Mouse (Mus musculus) erythroblast, embryonic 14.5 days (primary cell): ENCODE results near the gene Lmntd1. TPM values are rescaled to one million over a fixed set of nuclear protein-coding genes. Genes with fewer than 3 reads are reported as not detected.

Experiments used
- H3K27me3 ChIP-seq: 2 replicates; pipeline ENCODE4 v1.6.1; 2012; ENCODE audit warnings: inconsistent platforms; ENCODE audit not compliant: control insufficient read depth
- H3K36me3 ChIP-seq: 2 replicates; pipeline ENCODE4 v1.6.1; 2012; ENCODE audit warnings: mild to moderate bottlenecking, inconsistent platforms; ENCODE audit not compliant: control insufficient read depth
- H3K4me1 ChIP-seq: 2 replicates; pipeline ENCODE4 v1.6.1; 2012; ENCODE audit warnings: inconsistent platforms; ENCODE audit not compliant: control insufficient read depth
- H3K4me3 ChIP-seq: replicated peaks from 2 replicates; pipeline ENCODE3; 2012; ENCODE audit warnings: moderate library complexity, mild to moderate bottlenecking, inconsistent platforms
- H3K9me3 ChIP-seq: 2 replicates; pipeline ENCODE4 v1.6.1; 2012; ENCODE audit warnings: low read length, inconsistent platforms, mixed read lengths; ENCODE audit not compliant: control insufficient read depth
- GATA1 ChIP-seq: IDR thresholded peaks from 2 replicates; pipeline ENCODE4 v1.6.1; 2012; ENCODE audit warnings: low read length, inconsistent platforms, mixed read lengths
- TAL1 ChIP-seq: IDR thresholded peaks from 3 replicates; pipeline ENCODE4 v1.6.1; 2012; ENCODE audit warnings: low read length, inconsistent platforms, mixed read lengths
- polyA plus RNA-seq: library from polyadenylated mRNA; stranded (reverse); fragments of >175 nt; gene quantifications from 2 replicates; pipeline ENCODE4 v1.2.3, GENCODE M21; 2012

Gene Lmntd1
- polyA plus RNA-seq, 1 experiment, result not detected

DNA sequence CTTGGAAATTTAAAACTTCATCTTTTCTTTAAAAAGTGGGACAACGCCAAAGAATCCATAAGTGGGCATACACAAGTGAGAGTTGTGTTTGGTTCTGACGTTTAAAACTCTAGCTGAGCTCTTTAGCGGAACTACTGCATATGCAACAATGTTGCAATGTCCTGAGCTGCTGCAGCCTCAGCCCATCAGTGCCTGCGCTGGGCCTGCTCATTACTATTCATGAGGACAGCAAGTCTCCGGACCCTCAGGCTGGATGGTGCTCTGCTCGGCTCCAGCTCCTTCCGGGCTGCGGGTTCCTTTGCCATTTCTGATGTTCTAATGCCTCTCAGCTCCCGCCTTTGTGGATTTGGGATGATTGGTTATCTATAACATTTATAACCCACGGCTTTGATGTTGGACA lies 97.1 kb downstream of the Lmntd1 start:
- TF ChIP-seq GATA1 (no peak), TAL1 (no peak)
- H3K9me3 ChIP-seq, result peaks cover 9% of the 10 kb centered on the region
- H3K27me3 ChIP-seq, result no peaks in the 10 kb centered on the region
- H3K36me3 ChIP-seq, result no peaks in the 10 kb centered on the region
- H3K4me3 ChIP-seq, result no peak overlapping the region
- H3K4me1 ChIP-seq, result no peaks in the 10 kb centered on the region

DNA sequence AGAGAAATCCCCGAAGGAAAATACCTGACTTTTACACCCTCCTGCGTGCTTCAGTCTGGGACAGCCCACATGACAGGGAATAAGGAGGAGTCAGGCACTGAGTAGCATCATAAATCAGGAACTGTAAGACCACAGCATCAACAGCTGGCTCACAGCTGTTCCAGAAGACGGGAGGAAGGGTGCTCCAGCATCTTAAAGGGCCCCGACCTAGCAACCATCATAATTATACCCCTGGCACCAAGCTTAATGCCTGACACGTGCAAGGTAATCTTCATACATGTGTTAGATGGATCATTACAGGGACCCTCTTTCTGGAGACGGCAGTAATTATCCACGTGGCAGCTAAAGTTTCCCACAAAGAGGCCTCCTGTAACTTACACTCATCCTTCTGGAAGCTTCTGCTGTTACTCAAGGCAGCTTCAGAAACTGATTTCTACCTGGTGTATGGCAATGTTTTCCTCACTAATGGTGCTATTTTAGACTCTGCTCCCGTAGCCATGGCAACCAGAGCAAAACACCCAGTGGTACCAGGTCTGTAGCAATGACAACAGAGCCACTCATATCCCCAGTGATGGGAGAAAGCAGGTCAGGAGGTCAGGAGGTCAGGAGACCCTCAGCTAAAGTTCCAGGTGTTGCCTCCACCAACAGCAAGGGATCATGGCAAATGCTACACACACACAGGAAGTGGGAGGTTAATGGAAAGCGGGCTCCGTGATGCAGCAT lies 98.1 kb downstream of the Lmntd1 start:
- TF ChIP-seq TAL1, result no peak
- no peak for TF ChIP-seq GATA1
- Histone ChIP-seq H3K9me3 (peaks cover 9% of the 10 kb centered on the region), H3K36me3 (no peaks in the 10 kb centered on the region), H3K4me1 (no peaks in the 10 kb centered on the region), H3K27me3 (no peaks in the 10 kb centered on the region), H3K4me3 (no peak overlapping the region)

DNA sequence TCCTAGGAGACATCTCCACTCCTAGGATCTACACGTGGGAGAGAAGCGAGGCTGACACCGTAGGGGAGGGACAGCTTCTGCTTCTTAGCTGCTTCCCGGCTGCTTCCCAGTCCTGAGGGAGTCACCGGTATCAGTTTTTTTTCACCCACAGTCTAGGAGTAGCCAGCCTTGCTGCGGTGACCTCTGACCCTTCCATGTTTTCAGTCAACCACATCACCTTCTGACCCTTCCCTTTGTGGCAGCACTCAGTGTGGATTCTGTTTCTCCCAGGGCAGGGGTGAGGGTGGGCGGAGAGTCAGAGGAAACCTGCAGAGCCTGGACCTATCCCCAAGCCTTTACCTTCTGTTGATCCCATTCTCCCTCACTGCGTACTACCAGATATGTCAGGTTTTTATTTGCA lies 102.9 kb downstream of the Lmntd1 start:
- Histone ChIP-seq H3K4me1 (no peaks in the 10 kb centered on the region), H3K36me3 (no peaks in the 10 kb centered on the region), H3K4me3 (no peak overlapping the region), H3K9me3 (no peaks in the 10 kb centered on the region), H3K27me3 (no peaks in the 10 kb centered on the region)
- TF ChIP-seq GATA1 (no peak), TAL1 (no peak)

- H3K9me3 ChIP-seq, result no peaks in the 10 kb centered on the region; the same call in 1 of the 2 replicates
- TF ChIP-seq GATA1 (no peak), TAL1 (no peak)
- H3K4me1 ChIP-seq, result no peaks in the 10 kb centered on the region
- no peak overlapping the region for H3K4me3 ChIP-seq
- no peaks in the 10 kb centered on the region for H3K36me3 ChIP-seq
- H3K27me3 ChIP-seq, result no peaks in the 10 kb centered on the region
Measured at GRCm38 (mm10) chr6:145508828-145509227, 105.3 kb downstream of the Lmntd1 start.

- Histone ChIP-seq H3K36me3 (no peaks in the 10 kb centered on the region), H3K27me3 (no peaks in the 10 kb centered on the region), H3K4me3 (no peak overlapping the region), H3K4me1 (no peaks in the 10 kb centered on the region), H3K9me3 (peaks cover 4% of the 10 kb centered on the region)
- TF ChIP-seq TAL1, result no peak
- TF ChIP-seq GATA1, result no peak
Measured at GRCm38 (mm10) chr6:145501751-145502150, 112.4 kb downstream of the Lmntd1 start.

GRCm38 (mm10) chr6:145499574-145500546 lies 114.3 kb downstream of the Lmntd1 start:
- TF ChIP-seq GATA1, result no peak
- TF ChIP-seq TAL1, result no peak

GRCm38 (mm10) chr6:145495731-145496130 lies 118.4 kb downstream of the Lmntd1 start:
- no peaks in the 10 kb centered on the region; the same call in 1 of the 2 replicates for H3K9me3 ChIP-seq
- TF ChIP-seq GATA1 (no peak), TAL1 (no peak)
- no peaks in the 10 kb centered on the region for H3K36me3 ChIP-seq
- H3K4me1 ChIP-seq, result no peaks in the 10 kb centered on the region
- H3K4me3 ChIP-seq, result no peak overlapping the region
- no peaks in the 10 kb centered on the region for H3K27me3 ChIP-seq

More at GRCm38 (mm10) chr6:145499574-145500546, 114.3 kb downstream of the Lmntd1 start:
- no peaks in the 10 kb centered on the region for H3K4me1 ChIP-seq
- H3K27me3 ChIP-seq, result no peaks in the 10 kb centered on the region
- no peak overlapping the region for H3K4me3 ChIP-seq
- peaks cover 4% of the 10 kb centered on the region for H3K9me3 ChIP-seq
- no peaks in the 10 kb centered on the region for H3K36me3 ChIP-seq

DNA sequence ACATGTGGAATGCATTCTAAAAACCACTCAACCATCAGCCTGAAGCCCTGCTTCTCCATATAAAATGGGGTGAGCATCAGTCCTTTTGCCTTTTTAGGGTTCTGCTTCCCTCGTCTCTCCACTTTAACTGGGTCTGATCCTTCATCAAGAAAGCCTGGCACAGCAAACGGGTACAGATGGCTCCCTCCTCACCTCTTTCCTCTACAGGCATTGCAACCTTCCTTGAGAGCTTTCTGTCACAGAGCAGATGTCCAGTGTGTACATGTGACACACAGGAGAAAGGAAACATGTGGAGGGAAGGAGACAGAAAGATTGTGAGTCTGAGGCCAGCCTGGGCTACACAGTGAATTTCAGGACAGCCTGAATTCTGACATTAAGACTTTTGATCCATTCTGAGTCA lies 125.9 kb downstream of the Lmntd1 start:
- Histone ChIP-seq H3K27me3 (no peaks in the 10 kb centered on the region), H3K4me1 (no peaks in the 10 kb centered on the region), H3K4me3 (no peak overlapping the region), H3K36me3 (no peaks in the 10 kb centered on the region), H3K9me3 (no peaks in the 10 kb centered on the region)
- no peak for TF ChIP-seq GATA1

DNA sequence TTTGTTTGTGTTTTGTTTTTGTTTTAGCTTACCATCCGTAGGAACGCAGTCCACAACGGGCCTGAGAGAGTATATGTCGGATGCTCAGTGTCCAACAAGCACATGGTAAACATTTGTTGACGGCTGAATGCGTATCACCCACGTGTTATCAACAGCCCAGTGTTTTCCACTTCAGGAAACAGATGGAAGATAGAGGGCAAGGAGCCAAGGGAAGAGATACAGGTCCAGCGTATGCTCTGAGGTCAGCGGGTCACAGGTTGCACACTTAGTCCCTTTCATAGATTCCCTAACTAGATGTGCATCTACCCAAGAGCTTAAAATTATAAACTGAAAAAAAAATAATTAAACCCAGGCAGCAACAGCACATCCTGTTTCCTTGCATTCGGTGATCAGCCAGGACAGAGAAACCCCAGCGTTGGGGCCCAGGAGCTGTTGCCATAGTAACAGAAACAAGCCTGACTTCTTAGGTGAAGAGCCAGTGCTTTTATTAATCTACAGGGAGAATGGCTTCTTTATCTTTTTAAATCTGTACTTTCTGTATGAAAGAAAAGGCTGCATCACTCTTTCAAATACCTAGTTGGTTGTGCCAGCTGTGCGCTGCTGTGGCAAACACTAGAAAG lies 128.0 kb downstream of the Lmntd1 start:
- H3K27me3 ChIP-seq, result no peaks in the 10 kb centered on the region
- no peak overlapping the region for H3K4me3 ChIP-seq
- H3K36me3 ChIP-seq, result no peaks in the 10 kb centered on the region
- H3K4me1 ChIP-seq, result no peaks in the 10 kb centered on the region
- H3K9me3 ChIP-seq, result no peaks in the 10 kb centered on the region
- no peak for TF ChIP-seq TAL1
- no peak for TF ChIP-seq GATA1
